Mouse (Mus musculus): ENCODE results near the gene Vcl. TPM values are rescaled to one million over a fixed set of nuclear protein-coding genes. Genes with fewer than 3 reads are reported as not detected.

Gene Vcl
- polyA plus RNA-seq, 1 experiment from 2014 or later: 36.4 TPM

DNA sequence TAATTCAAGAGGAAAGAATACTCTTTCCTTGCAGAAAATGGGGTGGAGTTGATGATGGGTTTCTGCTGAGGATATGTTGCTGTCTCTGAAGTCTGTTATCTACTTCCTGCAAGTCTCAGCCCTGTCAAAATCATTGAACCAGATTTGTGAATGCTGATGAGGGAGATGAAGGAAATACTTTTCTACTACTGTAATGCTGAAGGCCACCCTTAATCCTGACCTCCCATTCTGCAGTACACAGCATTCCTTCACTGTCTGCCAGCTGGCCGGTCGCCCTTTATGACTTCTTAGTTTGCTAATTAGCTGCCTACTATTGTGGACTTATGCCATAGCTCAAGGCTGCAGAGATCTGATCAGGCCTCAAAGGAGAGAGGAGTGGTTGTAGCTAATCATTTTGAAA lies 54.6 kb downstream of the Vcl start:
- Histone ChIP-seq H3K4me3 (no peak overlapping the region), H3K9ac (no peak overlapping the region), H3K27ac (no peak overlapping the region), H3K4me1 (no peaks in the 10 kb centered on the region), H3K27me3 (no peaks in the 10 kb centered on the region), H3K36me3 (peaks cover 28% of the 10 kb centered on the region), H3K4me2 (no peak overlapping the region), H3K9me3 (no peaks in the 10 kb centered on the region)
- 82% methylated on average over 2 of the region's 2 CpGs for WGBS
- no peak for ATAC-seq (ENCODE audit: insufficient number of reproducible peaks, insufficient read depth, low FRiP score, low TSS enrichment, low read depth)

- WGBS: 60% methylated on average over 3 of the region's 3 CpGs
- Histone ChIP-seq H3K9ac (no peak overlapping the region), H3K4me1 (no peaks in the 10 kb centered on the region), H3K4me3 (no peak overlapping the region), H3K9me3 (no peaks in the 10 kb centered on the region), H3K4me2 (no peak overlapping the region), H3K36me3 (peaks cover 28% of the 10 kb centered on the region), H3K27me3 (no peaks in the 10 kb centered on the region), H3K27ac (no peak overlapping the region)
- no peak for ATAC-seq (ENCODE audit: insufficient number of reproducible peaks, insufficient read depth, low FRiP score, low TSS enrichment, low read depth)
Measured at GRCm38 (mm10) chr14:20985482-20985881, 56.3 kb downstream of the Vcl start.

GRCm38 (mm10) chr14:20991492-20991891 lies 62.3 kb downstream of the Vcl start:
- no peak overlapping the region for H3K4me3 ChIP-seq
- 88% methylated on average over 1 of the region's 1 CpGs for WGBS
- no peaks in the 10 kb centered on the region for H3K27me3 ChIP-seq
- H3K9ac ChIP-seq: no peak overlapping the region
- H3K9me3 ChIP-seq: 0 out of 2 replicates have a peak, but pooled peaks cover 4% of the 10 kb centered on the region
- H3K4me2 ChIP-seq: no peak overlapping the region
- H3K36me3 ChIP-seq: peaks cover 21% of the 10 kb centered on the region
- ATAC-seq (ENCODE audit: insufficient number of reproducible peaks, insufficient read depth, low FRiP score, low TSS enrichment, low read depth): no peak
- H3K4me1 ChIP-seq: no peaks in the 10 kb centered on the region
- no peak overlapping the region for H3K27ac ChIP-seq

DNA sequence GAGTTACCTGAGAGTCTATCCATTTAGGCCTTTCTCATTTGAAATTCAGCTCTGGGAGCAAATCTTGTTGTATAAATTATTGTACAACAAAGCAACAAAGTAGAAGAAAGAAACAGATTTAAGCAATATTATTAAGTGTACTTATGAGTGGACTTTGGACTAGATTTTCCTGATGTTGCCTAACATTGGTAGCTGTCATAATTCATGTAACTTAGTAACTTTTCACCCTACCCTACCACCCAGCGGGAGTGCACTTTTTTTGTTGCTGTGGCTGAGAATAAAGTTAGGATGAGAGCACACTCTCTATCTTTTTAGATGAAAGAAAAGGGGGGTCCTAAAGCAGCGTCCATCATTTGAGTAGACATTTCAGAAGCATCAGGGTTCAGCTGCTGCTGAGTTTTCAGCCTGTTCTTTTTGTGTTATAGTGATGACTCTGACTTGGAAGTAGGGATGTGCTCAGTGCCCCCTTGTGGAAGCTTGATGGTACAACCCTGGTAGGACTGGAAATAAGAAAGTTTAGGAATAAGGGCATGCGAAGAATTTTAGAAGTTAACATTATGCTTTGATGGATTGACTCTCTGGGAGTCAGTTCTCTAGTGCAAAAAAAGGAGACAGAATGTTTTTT lies 64.0 kb downstream of the Vcl start:
- no peak overlapping the region for H3K4me3 ChIP-seq
- H3K4me1 ChIP-seq: no peaks in the 10 kb centered on the region
- 0 out of 2 replicates have a peak, but pooled peaks cover 4% of the 10 kb centered on the region for H3K9me3 ChIP-seq
- no peaks in the 10 kb centered on the region for H3K27me3 ChIP-seq
- H3K36me3 ChIP-seq: peaks cover 12% of the 10 kb centered on the region
- H3K9ac ChIP-seq: no peak overlapping the region
- ATAC-seq (ENCODE audit: insufficient number of reproducible peaks, insufficient read depth, low FRiP score, low TSS enrichment, low read depth): no peak
- WGBS: 54% methylated on average over 3 of the region's 3 CpGs
- no peak overlapping the region for H3K27ac ChIP-seq
- no peak overlapping the region for H3K4me2 ChIP-seq

- peaks cover 16% of the 10 kb centered on the region for H3K36me3 ChIP-seq
- H3K9me3 ChIP-seq: 0 out of 2 replicates have a peak, but pooled peaks cover 4% of the 10 kb centered on the region
- no peak overlapping the region for H3K27ac ChIP-seq
- no peaks in the 10 kb centered on the region for H3K27me3 ChIP-seq
- 82% methylated on average over 3 of the region's 3 CpGs for WGBS
- no peaks in the 10 kb centered on the region for H3K4me1 ChIP-seq
- no peak overlapping the region for H3K9ac ChIP-seq
- no peak overlapping the region for H3K4me2 ChIP-seq
- H3K4me3 ChIP-seq: no peak overlapping the region
- ATAC-seq (ENCODE audit: insufficient number of reproducible peaks, insufficient read depth, low FRiP score, low TSS enrichment, low read depth): no peak
Measured at GRCm38 (mm10) chr14:20994475-20994874, 65.3 kb downstream of the Vcl start.

GRCm38 (mm10) chr14:20995497-20995896 lies 66.3 kb downstream of the Vcl start:
- no peak overlapping the region for H3K4me2 ChIP-seq
- 88% methylated on average over 2 of the region's 2 CpGs for WGBS
- no peak overlapping the region for H3K4me3 ChIP-seq
- 0 out of 2 replicates have a peak, but pooled peaks cover 4% of the 10 kb centered on the region for H3K9me3 ChIP-seq
- peaks cover 16% of the 10 kb centered on the region for H3K36me3 ChIP-seq
- no peak overlapping the region for H3K27ac ChIP-seq
- H3K27me3 ChIP-seq: no peaks in the 10 kb centered on the region
- no peak for ATAC-seq (ENCODE audit: insufficient number of reproducible peaks, insufficient read depth, low FRiP score, low TSS enrichment, low read depth)
- H3K9ac ChIP-seq: no peak overlapping the region
- H3K4me1 ChIP-seq: no peaks in the 10 kb centered on the region

- Histone ChIP-seq H3K27ac (no peak overlapping the region), H3K9me3 (0 out of 2 replicates have a peak, but pooled peaks cover 4% of the 10 kb centered on the region), H3K36me3 (peaks cover 21% of the 10 kb centered on the region), H3K9ac (no peak overlapping the region), H3K4me1 (no peaks in the 10 kb centered on the region), H3K4me3 (no peak overlapping the region), H3K27me3 (no peaks in the 10 kb centered on the region), H3K4me2 (no peak overlapping the region)
- WGBS: 70% methylated on average over 5 of the region's 5 CpGs
- no peak for ATAC-seq (ENCODE audit: insufficient number of reproducible peaks, insufficient read depth, low FRiP score, low TSS enrichment, low read depth)
Measured at GRCm38 (mm10) chr14:20996361-20996760, 67.2 kb downstream of the Vcl start.

DNA sequence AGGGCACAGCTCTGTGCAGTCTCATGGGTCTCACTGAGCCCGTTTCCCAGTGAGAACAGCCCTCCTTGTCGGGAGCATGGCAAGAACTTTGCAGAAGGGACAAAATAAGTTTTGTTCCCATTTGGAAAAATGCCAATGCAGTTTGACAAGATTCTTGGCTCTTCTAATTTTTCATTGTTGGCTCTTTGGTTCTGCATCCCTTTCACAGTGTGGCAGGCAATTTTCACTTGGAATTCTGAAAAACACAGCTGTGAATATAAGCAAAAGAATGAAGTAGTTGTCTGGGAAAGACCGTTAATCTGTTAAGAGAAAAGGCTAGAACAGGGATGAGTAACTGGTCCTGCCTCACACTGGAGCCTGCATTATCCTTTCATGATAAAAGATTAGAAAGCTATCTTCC lies 68.3 kb downstream of the Vcl start:
- H3K4me2 ChIP-seq: no peak overlapping the region
- H3K9ac ChIP-seq: no peak overlapping the region
- H3K4me3 ChIP-seq: no peak overlapping the region
- H3K27me3 ChIP-seq: no peaks in the 10 kb centered on the region
- WGBS: 79% methylated on average over 3 of the region's 3 CpGs
- peaks cover 20% of the 10 kb centered on the region for H3K36me3 ChIP-seq
- H3K27ac ChIP-seq: no peak overlapping the region
- no peaks in the 10 kb centered on the region for H3K4me1 ChIP-seq
- no peak for ATAC-seq (ENCODE audit: insufficient number of reproducible peaks, insufficient read depth, low FRiP score, low TSS enrichment, low read depth)
- no peaks in the 10 kb centered on the region for H3K9me3 ChIP-seq

GRCm38 (mm10) chr14:20999617-21000016 lies 70.4 kb downstream of the Vcl start:
- 79% methylated on average over 4 of the region's 4 CpGs for WGBS
- Histone ChIP-seq H3K9me3 (no peaks in the 10 kb centered on the region), H3K27me3 (no peaks in the 10 kb centered on the region), H3K4me3 (no peak overlapping the region), H3K27ac (no peak overlapping the region), H3K4me2 (no peak overlapping the region), H3K36me3 (peaks cover 39% of the 10 kb centered on the region), H3K9ac (no peak overlapping the region), H3K4me1 (no peaks in the 10 kb centered on the region)
- no peak for ATAC-seq (ENCODE audit: insufficient number of reproducible peaks, insufficient read depth, low FRiP score, low TSS enrichment, low read depth)

DNA sequence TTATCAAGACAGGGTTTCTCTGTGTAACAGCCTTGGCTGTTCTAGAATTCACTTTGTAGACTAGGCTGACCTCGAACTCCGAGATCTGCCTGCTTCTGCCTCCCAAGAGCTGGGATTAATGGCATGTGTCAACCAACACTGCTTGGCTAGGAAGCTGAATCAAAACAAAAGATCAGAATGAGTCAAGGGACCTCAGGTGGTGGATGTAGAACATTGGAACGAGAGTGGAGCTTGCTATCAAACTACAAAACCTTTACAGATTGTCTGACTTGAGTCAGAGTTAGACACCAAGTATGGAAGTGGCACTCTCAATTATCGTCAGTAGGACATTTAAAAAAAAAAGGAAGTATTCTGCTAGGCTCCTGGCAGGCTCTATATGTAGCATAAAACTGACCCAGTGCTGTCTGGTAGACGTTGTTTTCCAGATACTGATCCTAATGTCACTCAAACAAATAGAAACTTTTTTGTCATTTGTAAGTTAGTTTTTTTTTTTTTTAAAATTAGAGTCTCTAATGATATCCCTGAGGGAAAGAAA lies 84.7 kb downstream of the Vcl start:
- Histone ChIP-seq H3K27me3 (no peaks in the 10 kb centered on the region), H3K27ac (no peak overlapping the region), H3K4me1 (no peaks in the 10 kb centered on the region), H3K9me3 (no peaks in the 10 kb centered on the region), H3K9ac (no peak overlapping the region), H3K4me2 (no peak overlapping the region), H3K4me3 (no peak overlapping the region), H3K36me3 (peaks cover 25% of the 10 kb centered on the region)
- WGBS: 73% methylated on average over 5 of the region's 5 CpGs
- ATAC-seq (ENCODE audit: insufficient number of reproducible peaks, insufficient read depth, low FRiP score, low TSS enrichment, low read depth): no peak

- no peak overlapping the region for H3K9ac ChIP-seq
- H3K4me1 ChIP-seq: no peaks in the 10 kb centered on the region
- WGBS: 94% methylated on average over 5 of the region's 5 CpGs
- H3K4me3 ChIP-seq: no peak overlapping the region
- H3K4me2 ChIP-seq: no peak overlapping the region
- no peaks in the 10 kb centered on the region for H3K27me3 ChIP-seq
- no peaks in the 10 kb centered on the region for H3K9me3 ChIP-seq
- no peak overlapping the region for H3K27ac ChIP-seq
- H3K36me3 ChIP-seq: peaks cover 58% of the 10 kb centered on the region
- ATAC-seq (ENCODE audit: insufficient number of reproducible peaks, insufficient read depth, low FRiP score, low TSS enrichment, low read depth): no peak
Measured at GRCm38 (mm10) chr14:21017871-21018270, 88.7 kb downstream of the Vcl start.

DNA sequence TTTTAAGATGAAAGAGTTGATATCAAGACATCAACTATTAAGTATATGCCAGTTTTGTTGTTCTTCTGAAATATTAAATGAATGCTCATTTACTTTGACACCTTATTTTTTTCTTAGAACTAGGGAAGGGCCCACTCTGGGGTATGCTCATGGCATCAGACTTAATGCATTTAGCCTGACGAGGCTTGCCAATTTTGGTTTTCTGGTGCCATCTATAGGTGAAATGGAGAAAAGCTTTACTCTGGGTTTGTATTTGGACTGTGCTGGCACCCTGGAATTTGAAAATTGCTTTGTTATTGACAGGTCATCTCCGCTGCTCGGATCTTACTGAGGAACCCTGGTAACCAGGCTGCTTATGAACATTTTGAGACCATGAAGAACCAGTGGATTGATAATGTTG lies 89.8 kb downstream of the Vcl start:
- Histone ChIP-seq H3K27me3 (no peaks in the 10 kb centered on the region), H3K9ac (no peak overlapping the region), H3K4me3 (no peak overlapping the region), H3K9me3 (no peaks in the 10 kb centered on the region), H3K4me1 (no peaks in the 10 kb centered on the region), H3K4me2 (no peak overlapping the region), H3K36me3 (peaks cover 64% of the 10 kb centered on the region), H3K27ac (no peak overlapping the region)
- no peak for ATAC-seq (ENCODE audit: insufficient number of reproducible peaks, insufficient read depth, low FRiP score, low TSS enrichment, low read depth)
- WGBS: 41% methylated on average over 3 of the region's 3 CpGs

Data from embryonic facial prominence, embryonic 13.5 days (tissue).